Mouse (Mus musculus) stomach, embryonic 15.5 days (tissue): ENCODE results near the gene Acadsb. TPM values are rescaled to one million over a fixed set of nuclear protein-coding genes. Genes with fewer than 3 reads are reported as not detected.
"Not testable (repeated sequence)": the region's sequence is repeated elsewhere in the genome, so short reads cannot be mapped to it uniquely, and the experiment has no call there.

Source experiments
- ATAC-seq: fragments of 200-750 bp; cut with Nextera tagmentation; 2 replicates; pipeline ENCODE4 v1.8.0; 2017; ENCODE audit warnings: low read depth, moderate number of reproducible peaks, moderate TSS enrichment; ENCODE audit not compliant: insufficient read depth, low FRiP score
- H3K27ac ChIP-seq: fragments of 300-500 bp; sonication (generic); 2 replicates; pipeline ENCODE4 v1.5.1; 2015; ENCODE audit warnings: mild to moderate bottlenecking, inconsistent platforms
- H3K27me3 ChIP-seq: fragments of 300-500 bp; sonication (generic); replicated peaks from 2 replicates; pipeline ENCODE4 v1.6.1; 2015; ENCODE audit warnings: inconsistent platforms
- H3K36me3 ChIP-seq: fragments of 300-500 bp; sonication (generic); 2 replicates; pipeline ENCODE4 v1.6.1; 2015; ENCODE audit warnings: inconsistent platforms
- H3K4me1 ChIP-seq: fragments of 300-500 bp; sonication (generic); 2 replicates; pipeline ENCODE4 v1.6.1; 2015; ENCODE audit warnings: inconsistent platforms
- H3K4me2 ChIP-seq: fragments of 300-500 bp; sonication (generic); 2 replicates; pipeline ENCODE4 v1.6.1; 2015; ENCODE audit warnings: mild to moderate bottlenecking, inconsistent platforms
- H3K4me3 ChIP-seq: fragments of 300-500 bp; sonication (generic); replicated peaks from 2 replicates; pipeline ENCODE4 v1.5.1; 2015; ENCODE audit warnings: inconsistent platforms
- H3K9ac ChIP-seq: fragments of 300-500 bp; sonication (generic); 2 replicates; pipeline ENCODE4 v1.6.1; 2015; ENCODE audit warnings: inconsistent platforms
- H3K9me3 ChIP-seq: fragments of 300-500 bp; sonication (generic); 2 replicates; pipeline ENCODE4 v1.6.1; 2016; ENCODE audit warnings: inconsistent platforms
- WGBS: fragments of 180-500 bp; shearing (Covaris S2); methylation state at CpG from one replicate; pipeline ENCODE4 v1.1.7; 2015; 5-methylcytosine and 5-hydroxymethylcytosine counted together
- polyA plus RNA-seq: library from polyadenylated mRNA; unstranded; fragments of >200 nt; fragmentation: Nextera tagmentation; extraction: Ambion mirVana; gene quantifications from 2 replicates; pipeline ENCODE4 v1.2.1, GENCODE M21; 2015

The Acadsb gene
- polyA plus RNA-seq, result 92.4 and 103 TPM in 2 replicates

GRCm38 (mm10) chr7:131410416-131411058 lies at the start of gene Acadsb, which contains the start of gene Ikzf5:
Acadsb (plus strand) TSS chr7:131410601.
Ikzf5 (minus strand) TSS chr7:131410521.
- peak; percentile 99 for ATAC-seq
- Histone ChIP-seq H3K9ac (peak within 1 kb of the TSS; percentile 92), H3K27ac (peak within 1 kb of the TSS; percentile 84), H3K4me2 (peak within 1 kb of the TSS; percentile 74), H3K27me3 (no peaks in the 10 kb centered on the region), H3K4me1 (0 out of 2 replicates have a peak, but pooled peaks cover 10% of the 10 kb centered on the region), H3K36me3 (no peaks in the 10 kb centered on the region), H3K9me3 (no peaks in the 10 kb centered on the region), H3K4me3 (peak within 1 kb of the TSS; percentile 93)
- under 1% methylated on average over 42 of the region's 42 CpGs for WGBS

GRCm38 (mm10) chr7:131362269-131362614 lies 48.2 kb upstream of the Acadsb start:
- WGBS, result 0% methylated on average over 35 of the region's 35 CpGs
- H3K4me3 ChIP-seq, result peak overlapping the region; percentile 94
- peak overlapping the region; percentile 95 for H3K27ac ChIP-seq
- H3K9ac ChIP-seq, result peak overlapping the region; percentile 80
- peak; percentile 45 for ATAC-seq
- no peaks in the 10 kb centered on the region for H3K9me3 ChIP-seq
- peak overlapping the region; percentile 89 for H3K4me2 ChIP-seq
- peaks cover 9% of the 10 kb centered on the region for H3K36me3 ChIP-seq
- H3K4me1 ChIP-seq, result peaks cover 4% of the 10 kb centered on the region; the same call in 1 of the 2 replicates
- no peaks in the 10 kb centered on the region for H3K27me3 ChIP-seq

- Histone ChIP-seq H3K27ac (peak within 1 kb of the TSS; percentile 95), H3K36me3 (peaks cover 6% of the 10 kb centered on the region), H3K9me3 (no peaks in the 10 kb centered on the region), H3K4me1 (peaks cover 4% of the 10 kb centered on the region; the same call in 1 of the 2 replicates), H3K27me3 (no peaks in the 10 kb centered on the region), H3K9ac (peak within 1 kb of the TSS; percentile 80), H3K4me3 (peak within 1 kb of the TSS; percentile 94), H3K4me2 (peak within 1 kb of the TSS; percentile 89)
- peak; percentile 97 for ATAC-seq
- WGBS, result under 1% methylated on average over 55 of the region's 55 CpGs
Observed at GRCm38 (mm10) chr7:131362615-131363300, 47.6 kb upstream of the Acadsb start, which contains the start of gene 2310057M21Rik. 2310057M21Rik (minus strand) TSS chr7:131362759.

DNA sequence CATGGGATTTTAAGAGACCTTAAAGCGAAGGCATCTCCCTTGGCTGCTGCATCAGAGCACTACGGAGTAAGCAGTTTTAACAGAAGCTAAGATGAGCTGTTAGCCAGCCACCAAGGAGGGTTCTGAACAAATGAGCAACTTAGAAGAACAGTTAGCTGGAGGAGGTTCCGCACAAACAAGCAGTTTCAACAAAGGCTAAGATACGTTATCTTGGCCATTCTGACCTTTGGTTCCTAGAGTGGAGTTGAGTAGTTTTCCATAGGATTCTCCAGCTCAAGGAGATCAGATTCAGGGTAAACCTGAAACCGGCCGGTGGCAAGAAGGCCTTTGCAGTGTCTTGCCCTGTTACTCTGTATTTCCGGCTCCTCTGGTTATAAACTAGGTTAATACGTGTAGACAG lies 46.3 kb upstream of the Acadsb start:
- ATAC-seq, result no peak
- H3K4me3 ChIP-seq, result no peak overlapping the region
- no peak overlapping the region for H3K27ac ChIP-seq
- H3K36me3 ChIP-seq, result no peaks in the 10 kb centered on the region
- no peaks in the 10 kb centered on the region for H3K27me3 ChIP-seq
- H3K4me2 ChIP-seq, result no peak overlapping the region
- H3K9ac ChIP-seq, result no peak overlapping the region
- H3K9me3 ChIP-seq, result no peaks in the 10 kb centered on the region
- peaks cover 4% of the 10 kb centered on the region; the same call in 1 of the 2 replicates for H3K4me1 ChIP-seq
- WGBS, result 75% methylated on average over 8 of the region's 8 CpGs

- Histone ChIP-seq H3K4me1 (no peaks in the 10 kb centered on the region; the same call in 1 of the 2 replicates), H3K27ac (peak within 1 kb of the TSS; percentile 97), H3K4me3 (peak within 1 kb of the TSS; percentile 75), H3K9ac (peak within 1 kb of the TSS; percentile 91), H3K36me3 (no peaks in the 10 kb centered on the region), H3K27me3 (no peaks in the 10 kb centered on the region), H3K4me2 (peak within 1 kb of the TSS; percentile 56), H3K9me3 (no peaks in the 10 kb centered on the region)
- WGBS, result 4% methylated on average over 47 of the region's 47 CpGs
- ATAC-seq, result peak; percentile 96
Observed at GRCm38 (mm10) chr7:131370648-131371469, 39.5 kb upstream of the Acadsb start, which contains the start of gene Pstk. Pstk (plus strand) TSS chr7:131371141.

- WGBS, result 7% methylated on average over 9 of the region's 9 CpGs
- Histone ChIP-seq H3K27me3 (no peaks in the 10 kb centered on the region), H3K4me2 (peak overlapping the region; percentile 56), H3K9me3 (no peaks in the 10 kb centered on the region), H3K36me3 (no peaks in the 10 kb centered on the region), H3K4me1 (no peaks in the 10 kb centered on the region; the same call in 1 of the 2 replicates), H3K4me3 (peak overlapping the region; percentile 75), H3K27ac (peak overlapping the region; percentile 97), H3K9ac (peak overlapping the region; percentile 91)
- no peak for ATAC-seq
Observed at GRCm38 (mm10) chr7:131371470-131371860, 38.9 kb upstream of the Acadsb start.

DNA sequence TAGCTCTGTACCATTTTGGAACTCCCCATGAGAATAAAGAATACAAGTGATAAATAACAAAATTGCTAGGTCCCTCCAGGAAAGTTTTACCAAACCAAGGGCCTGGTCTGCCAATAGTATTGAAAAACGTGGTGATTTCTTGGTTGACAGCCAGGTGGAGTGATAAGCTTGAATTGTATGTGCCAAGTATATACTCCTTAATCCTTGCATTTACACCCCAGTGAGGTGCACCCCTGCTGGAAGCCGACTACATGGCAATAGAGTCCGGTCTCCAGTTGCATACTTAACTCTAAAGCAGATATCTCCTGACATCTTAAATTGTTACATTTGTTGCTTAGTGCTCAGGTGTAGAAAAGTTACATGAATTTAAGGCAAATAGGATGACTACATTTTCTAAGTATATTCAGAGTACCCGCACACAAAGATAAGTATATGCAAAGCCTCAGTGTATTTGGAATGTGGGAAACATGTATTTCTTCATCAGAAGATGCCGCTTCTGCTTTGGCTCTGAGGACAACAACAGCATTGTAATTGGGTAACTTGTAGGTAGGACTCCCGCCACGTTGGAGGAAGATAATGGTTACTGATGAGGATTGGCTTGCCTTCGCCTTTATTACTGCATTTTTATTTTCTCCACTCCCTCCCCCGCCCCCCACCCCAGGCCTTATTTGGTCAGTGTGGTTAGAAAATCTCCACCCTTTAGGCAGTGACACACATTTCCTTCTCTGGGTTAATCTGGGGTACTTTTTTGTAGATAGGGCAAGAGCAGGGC lies 38.3 kb upstream of the Acadsb start:
- no peak overlapping the region for H3K9ac ChIP-seq
- H3K36me3 ChIP-seq, result no peaks in the 10 kb centered on the region
- peak overlapping the region; percentile 97; the same call in 1 of the 2 replicates for H3K27ac ChIP-seq

GRCm38 (mm10) chr7:131391761-131392160 lies 18.6 kb upstream of the Acadsb start:
- ATAC-seq, H3K4me3 ChIP-seq, H3K27ac ChIP-seq, H3K36me3 ChIP-seq, H3K27me3 ChIP-seq, H3K4me1 ChIP-seq, H3K9me3 ChIP-seq, H3K9ac ChIP-seq, H3K4me2 ChIP-seq: not testable (repeated sequence)
- 85% methylated on average over 7 of the region's 7 CpGs for WGBS

More for the DNA sequence above, 38.3 kb upstream of the Acadsb start:
- Histone ChIP-seq H3K9me3 (no peaks in the 10 kb centered on the region), H3K4me3 (peak overlapping the region; percentile 75), H3K4me1 (no peaks in the 10 kb centered on the region; the same call in 1 of the 2 replicates), H3K27me3 (no peaks in the 10 kb centered on the region), H3K4me2 (peak overlapping the region; percentile 56)
- 67% methylated on average over 9 of the region's 9 CpGs for WGBS
- ATAC-seq, result no peak

- WGBS, result 5% methylated on average over 16 of the region's 16 CpGs
- Histone ChIP-seq H3K27ac (0 out of 2 replicates have a peak overlapping the region, but pooled peaks have one; percentile 31), H3K9me3 (no peaks in the 10 kb centered on the region), H3K4me2 (peak overlapping the region; percentile 74), H3K4me1 (0 out of 2 replicates have a peak, but pooled peaks cover 10% of the 10 kb centered on the region), H3K27me3 (no peaks in the 10 kb centered on the region), H3K4me3 (peak overlapping the region; percentile 93), H3K9ac (peak overlapping the region; percentile 92), H3K36me3 (no peaks in the 10 kb centered on the region)
- ATAC-seq, result no peak
Observed at GRCm38 (mm10) chr7:131409321-131409987, 947 bp upstream of the Acadsb start.

GRCm38 (mm10) chr7:131409988-131410385 lies 414 bp upstream of the Acadsb start:
- Histone ChIP-seq H3K36me3 (no peaks in the 10 kb centered on the region), H3K27me3 (no peaks in the 10 kb centered on the region), H3K4me1 (0 out of 2 replicates have a peak, but pooled peaks cover 10% of the 10 kb centered on the region), H3K9ac (peak overlapping the region; percentile 92), H3K27ac (0 out of 2 replicates have a peak overlapping the region, but pooled peaks have one; percentile 31), H3K4me3 (peak overlapping the region; percentile 93), H3K9me3 (no peaks in the 10 kb centered on the region), H3K4me2 (peak overlapping the region; percentile 74)
- ATAC-seq, result peak; percentile 54
- WGBS, result 0% methylated on average over 38 of the region's 38 CpGs
